Mouse (Mus musculus): ENCODE results near the gene Zbtb45.

The Zbtb45 gene

GRCm38 (mm10) chr7:13010005-13010908 lies at the start of gene Zbtb45:
TSS of gene Zbtb45 (minus strand) at chr7:13010034.
- no peak for DNase-seq (ENCODE audit: low spot score)

DNA sequence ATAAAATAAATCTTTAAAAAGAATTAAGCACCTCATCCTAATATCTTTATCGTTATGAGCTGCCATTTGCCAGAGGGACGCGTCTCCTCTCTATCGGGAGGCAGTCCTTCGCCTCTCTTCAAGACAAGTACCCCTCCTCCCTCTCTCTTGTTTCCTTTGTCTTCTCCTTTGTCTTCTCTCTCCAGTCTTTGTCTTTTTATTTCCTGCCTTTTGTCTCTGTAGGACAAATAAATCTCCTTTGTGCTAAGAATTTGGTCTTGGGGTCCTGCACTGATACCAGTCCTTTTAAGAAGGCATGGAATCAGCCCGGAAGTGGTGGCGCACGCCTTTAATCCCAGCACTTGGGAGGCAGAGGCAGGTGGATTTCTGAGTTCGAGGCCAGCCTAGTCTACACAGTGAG lies 49.7 kb upstream of the Zbtb45 start:
- no peak for DNase-seq (ENCODE audit: low spot score)

GRCm38 (mm10) chr7:13056913-13057700 lies 47.3 kb upstream of the Zbtb45 start:
- no peak for DNase-seq (ENCODE audit: low spot score)

- DNase-seq (ENCODE audit: low spot score): peak; percentile 96
These were observed 44.6 kb upstream of the Zbtb45 start, which contains the start of gene Mzf1 for GRCm38 (mm10) chr7:13054287-13055010. TSS of gene Mzf1 (minus strand) at chr7:13054764.

GRCm38 (mm10) chr7:13053961-13054286 lies 44.1 kb upstream of the Zbtb45 start:
- no peak for DNase-seq (ENCODE audit: low spot score)

DNA sequence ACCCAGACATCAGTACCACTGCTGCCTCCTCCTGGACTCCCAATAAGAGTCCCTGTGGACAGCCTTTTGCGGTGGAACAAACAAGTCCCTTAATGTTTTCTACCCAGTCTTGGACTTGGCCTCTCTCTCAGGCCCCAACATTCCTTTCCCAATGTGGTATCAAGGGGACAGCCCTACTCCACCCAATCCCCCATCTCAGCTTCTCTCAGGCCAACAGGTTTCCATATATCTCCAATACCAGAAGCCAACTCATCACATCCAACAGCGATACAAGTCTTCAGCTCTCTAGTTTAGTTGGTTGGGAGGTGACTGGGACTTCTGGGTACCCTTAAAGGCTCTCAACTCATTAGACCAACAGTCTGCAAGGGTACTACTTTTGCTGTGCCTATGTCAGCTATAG lies 43.7 kb upstream of the Zbtb45 start:
- no peak for DNase-seq (ENCODE audit: low spot score)

- DNase-seq (ENCODE audit: low spot score): no peak
These were observed 43.2 kb upstream of the Zbtb45 start for GRCm38 (mm10) chr7:13053001-13053400.

DNA sequence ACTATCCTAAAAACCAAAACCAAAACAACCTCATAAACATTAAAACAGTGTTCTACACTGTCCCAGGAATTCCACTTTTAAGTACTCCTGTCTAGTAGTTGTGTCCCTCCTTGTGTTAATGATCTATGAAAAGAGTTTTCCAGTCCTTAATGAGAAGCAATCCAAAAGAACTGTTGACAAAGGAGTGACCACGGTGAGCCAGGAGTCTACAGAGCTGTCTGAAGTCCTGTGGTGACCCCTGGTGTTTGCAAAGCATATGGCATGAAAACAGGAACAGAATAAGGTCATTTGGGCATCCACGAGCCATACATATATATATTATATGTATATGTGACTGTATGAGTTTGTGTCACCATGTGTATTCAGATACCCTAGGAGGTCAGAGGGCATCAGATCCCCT lies 36.2 kb upstream of the Zbtb45 start:
- DNase-seq (ENCODE audit: low spot score): peak; percentile 76

DNA sequence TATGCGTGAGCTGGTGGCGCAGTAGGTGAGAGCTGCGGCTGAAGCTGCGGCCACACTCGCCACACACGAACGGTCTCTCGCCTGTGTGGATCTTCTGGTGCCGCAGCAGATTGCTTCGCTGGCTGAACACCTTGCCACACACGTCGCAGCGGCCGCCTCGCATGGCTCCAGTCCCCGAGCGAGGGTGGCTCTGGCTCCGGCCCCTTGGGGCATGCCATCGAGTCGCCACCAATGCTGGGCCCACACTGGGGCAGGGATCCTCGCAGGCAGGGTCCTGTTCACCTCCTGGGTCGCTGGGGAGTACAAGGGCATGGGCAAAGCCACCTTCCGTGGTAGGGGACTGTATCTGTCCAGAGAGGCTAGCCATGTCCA lies 34.4 kb upstream of the Zbtb45 start:
- no peak for DNase-seq (ENCODE audit: low spot score)

DNA sequence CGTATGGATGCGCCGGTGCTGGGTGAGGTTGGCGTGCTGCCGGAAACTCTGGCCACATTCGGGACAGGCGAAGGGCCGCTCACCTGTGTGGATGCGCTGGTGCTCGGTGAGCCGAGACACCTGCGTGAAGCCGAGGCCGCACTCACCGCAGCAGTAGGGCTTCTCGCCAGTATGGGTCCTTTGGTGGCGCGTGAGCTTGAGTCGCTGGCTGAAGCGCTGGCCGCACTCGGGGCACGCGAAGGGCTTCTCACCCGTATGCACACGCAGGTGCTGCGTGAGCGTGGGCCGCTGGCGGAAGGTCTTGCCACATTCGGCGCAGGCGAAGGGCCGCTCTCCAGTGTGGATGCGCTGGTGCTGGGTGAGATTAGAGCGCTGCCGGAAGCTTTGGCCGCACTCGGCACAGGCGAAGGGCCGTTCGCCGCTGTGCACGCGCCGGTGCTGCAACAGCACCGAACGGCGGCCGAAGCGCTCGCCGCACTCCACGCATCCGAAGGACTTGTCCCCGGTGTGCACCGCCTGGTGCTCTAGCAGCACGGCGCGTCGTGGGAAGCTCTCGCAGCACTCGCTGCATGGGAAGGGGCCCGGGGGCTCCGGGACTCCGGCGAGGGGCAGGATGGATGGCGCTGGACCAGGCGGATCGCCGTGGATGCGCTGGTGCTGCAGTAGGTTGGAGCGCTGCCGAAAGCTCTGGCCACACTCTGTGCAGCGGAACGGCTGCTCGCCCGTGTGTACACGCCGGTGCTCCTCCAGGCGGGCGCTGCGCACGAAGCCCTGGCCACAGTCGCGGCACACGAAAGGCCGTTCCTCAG lies 33.8 kb upstream of the Zbtb45 start:
- DNase-seq (ENCODE audit: low spot score): no peak

DNA sequence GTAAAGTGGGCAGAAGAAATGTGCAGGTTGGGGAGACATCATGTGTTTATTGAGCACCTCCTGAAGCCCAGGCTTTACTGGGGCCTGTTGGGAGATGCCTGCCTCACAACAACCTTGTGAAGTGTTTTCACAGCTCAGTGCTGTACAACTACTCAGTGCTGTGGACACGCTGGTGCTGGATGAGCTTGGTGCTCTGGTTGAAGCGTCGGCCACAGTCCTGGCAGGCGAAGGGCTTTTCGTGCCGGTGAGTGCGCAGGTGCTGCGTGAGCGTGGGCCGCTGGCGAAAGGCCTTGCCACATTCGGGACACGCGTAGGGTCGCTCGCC lies 33.2 kb upstream of the Zbtb45 start:
- no peak for DNase-seq (ENCODE audit: low spot score)

- no peak for DNase-seq (ENCODE audit: low spot score)
These were observed 32.7 kb upstream of the Zbtb45 start for GRCm38 (mm10) chr7:13042511-13042910.

- no peak for DNase-seq (ENCODE audit: low spot score)
These were observed 31.4 kb upstream of the Zbtb45 start for GRCm38 (mm10) chr7:13041256-13041655.

GRCm38 (mm10) chr7:13039181-13039580 lies 29.3 kb upstream of the Zbtb45 start:
- no peak for DNase-seq (ENCODE audit: low spot score)

- DNase-seq (ENCODE audit: low spot score): peak; percentile 40
These were observed 28.9 kb upstream of the Zbtb45 start for GRCm38 (mm10) chr7:13038621-13039169.

DNA sequence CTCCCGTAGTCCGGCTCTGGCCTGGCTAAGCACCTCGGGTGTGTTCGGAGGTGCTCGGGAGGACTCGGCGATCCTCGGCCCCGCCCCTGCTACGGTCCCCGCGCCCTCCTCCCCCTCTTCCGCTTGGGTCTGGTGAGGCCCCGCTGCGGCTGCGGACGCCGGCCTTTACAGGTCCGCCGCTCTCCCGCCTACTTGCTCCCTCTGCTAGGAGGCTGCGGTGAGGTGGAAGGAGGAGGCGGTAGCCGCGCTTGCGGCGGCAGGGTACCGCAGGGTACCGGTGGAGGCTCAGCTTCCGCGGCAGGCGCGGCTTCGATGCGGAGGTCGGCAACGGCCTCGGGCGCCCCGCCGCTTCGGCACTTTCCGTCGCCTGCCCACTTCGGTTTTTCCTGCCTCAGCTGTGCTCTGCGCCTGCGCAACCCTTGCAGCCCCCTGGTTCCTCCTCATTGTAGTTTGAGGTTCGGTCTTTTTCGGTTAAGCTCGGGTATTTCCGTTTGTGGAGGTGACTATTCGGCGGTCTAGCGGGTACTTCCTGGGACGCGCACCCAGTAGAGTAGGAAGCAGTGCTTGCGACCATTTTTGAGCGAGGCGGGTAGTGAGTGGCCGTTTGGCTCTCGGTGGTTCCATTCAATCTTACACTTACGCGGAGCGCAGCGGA lies 28.2 kb upstream of the Zbtb45 start, which contains the start of gene Ube2m:
Ube2m (minus strand) TSS at position 375 of the 655 bp plus-strand sequence.
- DNase-seq (ENCODE audit: low spot score): peak; percentile 98

GRCm38 (mm10) chr7:13037366-13037765 lies 27.5 kb upstream of the Zbtb45 start:
- no peak for DNase-seq (ENCODE audit: low spot score)

DNA sequence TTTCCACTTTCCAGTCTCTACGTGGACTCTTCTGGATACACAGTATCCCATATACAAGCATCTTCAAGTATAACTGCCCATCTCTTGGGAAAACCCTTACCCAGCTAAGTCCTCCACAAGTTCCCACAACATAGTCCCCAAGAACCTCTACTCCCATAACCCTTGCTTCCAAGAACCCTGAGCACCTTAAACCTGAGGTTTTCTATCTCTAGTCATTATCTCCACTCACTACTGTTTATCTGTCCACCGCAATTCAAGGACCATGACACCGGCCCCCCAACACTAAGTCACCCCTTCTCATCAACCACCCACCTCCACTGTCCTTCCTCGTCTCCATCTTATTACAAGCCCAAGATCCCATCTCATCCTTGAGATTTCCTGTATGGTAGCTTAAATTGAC lies 27.0 kb upstream of the Zbtb45 start:
- DNase-seq (ENCODE audit: low spot score): no peak

- no peak for DNase-seq (ENCODE audit: low spot score)
These were observed 25.5 kb upstream of the Zbtb45 start for GRCm38 (mm10) chr7:13035211-13035855.

Measured in MN1 (cell line).